15 mouse cellular contexts compared by ENCODE assay signal in the genomic region with DNA sequence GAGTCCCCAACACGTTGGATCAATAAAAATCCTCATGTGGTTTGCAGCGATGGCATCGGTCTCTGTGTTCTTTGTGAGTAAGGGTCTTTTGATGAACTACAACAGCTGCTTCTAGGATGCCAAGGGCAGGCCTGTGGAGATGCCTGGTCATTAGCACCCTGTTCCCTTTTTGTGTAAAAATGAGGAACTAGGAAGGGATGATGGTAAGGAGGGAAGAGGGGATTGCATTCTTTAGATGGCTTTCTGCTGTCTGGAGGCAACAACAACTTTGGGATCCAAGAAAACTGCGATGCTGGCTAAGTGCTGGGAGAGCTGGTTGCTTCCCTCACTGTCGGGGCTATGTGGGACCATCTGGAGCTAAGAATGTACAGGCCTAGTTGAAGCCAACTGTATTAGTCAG. TPM values are rescaled to one million over a fixed set of nuclear protein-coding genes. Genes with fewer than 3 reads are reported as not detected.
A peak's percentile ranks its signal among the peaks of the same experiment; 100 is the strongest.
DNase-seq lines count a peak whose midpoint lies in the region; ATAC-seq and TF ChIP-seq lines count a peak whose summit lies in the region.
"Had no signal": no experiment of that assay in that cellular context is flagged by ENCODE, and none has a peak within 500 bp of the region (broad histone marks: within the 10 kb centered on the region; RNA-seq: fewer than 3 reads in every experiment).

No protein-coding gene starts in this region.

- peaks cover 42% of the 10 kb centered on the region for H3K4me1 ChIP-seq in hindbrain, embryonic 10.5 days (replicated peaks)
- H3K4me1 ChIP-seq in hindbrain, postnatal 0 days (ENCODE audit: insufficient read depth, low read length), result peaks cover 7% of the 10 kb centered on the region; the same call in 1 of the 2 replicates
- H3K4me1 ChIP-seq in embryonic fibroblast, embryonic 13.5 days (ENCODE audit: control insufficient read depth, insufficient read depth, low read length), result peaks cover 3% of the 10 kb centered on the region
- H3K4me1 ChIP-seq in liver, embryonic 15.5 days (replicated peaks), result peaks cover 47% of the 10 kb centered on the region

- no peak for ATAC-seq in hindbrain, postnatal 0 days
- ATAC-seq in liver, embryonic 15.5 days (ENCODE audit: insufficient read depth), result no peak
- ATAC-seq in inflammation-experienced regulatory T-cells, adult 6 months, result no peak

- TF ChIP-seq CTCF in hindbrain, postnatal 0 days (IDR thresholded peaks at IDR 0.05; ENCODE audit: low read depth), result no peak
- no peak for TF ChIP-seq CTCF in embryonic fibroblast, embryonic 13.5 days (IDR thresholded peaks at IDR 0.05; ENCODE audit: borderline replicate concordance, insufficient read depth, low read length)

- H3K36me3 ChIP-seq in hindbrain, embryonic 10.5 days, result no peaks in the 10 kb centered on the region
- no peaks in the 10 kb centered on the region for H3K36me3 ChIP-seq in hindbrain, postnatal 0 days (ENCODE audit: insufficient read depth, low read length)
- no peaks in the 10 kb centered on the region for H3K36me3 ChIP-seq in liver, embryonic 15.5 days (replicated peaks)

- no peaks in the 10 kb centered on the region for H3K27me3 ChIP-seq in hindbrain, embryonic 10.5 days (ENCODE audit: insufficient read depth, poor library complexity, severe bottlenecking)
- H3K27me3 ChIP-seq in hindbrain, postnatal 0 days (ENCODE audit: insufficient read depth, low read length), result no peaks in the 10 kb centered on the region
- H3K27me3 ChIP-seq in liver, embryonic 15.5 days, result no peaks in the 10 kb centered on the region
- H3K27me3 ChIP-seq: megakaryocyte, embryonic 14.5 days had no signal

- peak overlapping the region; percentile 60 for H3K27ac ChIP-seq in hindbrain, embryonic 10.5 days
- no peak overlapping the region for H3K27ac ChIP-seq in hindbrain, postnatal 0 days
- H3K27ac ChIP-seq in embryonic fibroblast, embryonic 13.5 days (ENCODE audit: insufficient read depth, low read length), result 0 out of 2 replicates have a peak overlapping the region, but pooled peaks have one; percentile 17
- peak overlapping the region; percentile 98 for H3K27ac ChIP-seq in liver, embryonic 15.5 days (replicated peaks)
- H3K27ac ChIP-seq: gastrocnemius, adult 2 months had no signal

- WGBS in hindbrain, embryonic 10.5 days, result 83% methylated on average over 5 of the region's 5 CpGs
- WGBS in hindbrain, postnatal 0 days, result 73% methylated on average over 5 of the region's 5 CpGs
- WGBS in liver, embryonic 15.5 days (ENCODE audit: insufficient replicate concordance), result 72% methylated on average over 5 of the region's 5 CpGs

- no peak overlapping the region for H3K4me2 ChIP-seq in hindbrain, postnatal 0 days (ENCODE audit: low read depth, low read length)
- peak overlapping the region; percentile 78 for H3K4me2 ChIP-seq in liver, embryonic 15.5 days

- H3K9ac ChIP-seq in hindbrain, postnatal 0 days (replicated peaks; ENCODE audit: low read length), result no peak overlapping the region
- H3K9ac ChIP-seq in liver, embryonic 15.5 days, result peak overlapping the region; percentile 73; the same call in 1 of the 2 replicates

- H3K4me3 ChIP-seq in hindbrain, embryonic 10.5 days, result no peak overlapping the region; the same call in 1 of the 2 replicates
- H3K4me3 ChIP-seq in hindbrain, postnatal 0 days (ENCODE audit: low read length), result no peak overlapping the region
- no peak overlapping the region for H3K4me3 ChIP-seq in embryonic fibroblast, embryonic 13.5 days (ENCODE audit: insufficient read depth, low read length)
- H3K4me3 ChIP-seq in liver, embryonic 15.5 days (replicated peaks), result 0 out of 2 replicates have a peak overlapping the region, but pooled peaks have one; percentile 66
- H3K4me3 ChIP-seq: gastrocnemius, adult 2 months; megakaryocyte, embryonic 14.5 days had no signal

- H3K9me3 ChIP-seq in hindbrain, embryonic 10.5 days, result no peaks in the 10 kb centered on the region
- H3K9me3 ChIP-seq in hindbrain, postnatal 0 days (ENCODE audit: low read length), result no peaks in the 10 kb centered on the region
- H3K9me3 ChIP-seq in liver, embryonic 15.5 days (replicated peaks), result no peaks in the 10 kb centered on the region
- H3K9me3 ChIP-seq: megakaryocyte, embryonic 14.5 days had no signal

- no peak for DNase-seq in hindbrain, embryonic 10.5 days (ENCODE audit: low spot score)
- no peak for DNase-seq in hindbrain, postnatal 0 days (ENCODE audit: low spot score)
- DNase-seq in ES-CJ7 (ENCODE audit: low read depth, low spot score), result peak; percentile 11
- no peak for DNase-seq in thymus, adult 18-20 months
- DNase-seq in left cerebral cortex, adult 9 months (ENCODE audit: low spot score in 2 of 2), result no peak
- DNase-seq: adrenal gland, postnatal 14 days; cerebellum, adult 9-11 months; gastrocnemius, adult 2 months; heart, postnatal 14 days; kidney, adult 9 months had no signal

- no peak for TF ChIP-seq POLR2A in embryonic fibroblast, embryonic 13.5 days (IDR thresholded peaks at IDR 0.05; ENCODE audit: low read depth, low read length)

RNA-seq across cellular contexts. Expression of a gene that starts 3.0 kb away (rescaled TPM):
- 3.3 and 6.0 TPM in 2 replicates for polyA plus RNA-seq in hindbrain, embryonic 10.5 days (2016; fragmentation: Nextera tagmentation; extraction: Ambion mirVana)
- 544 and 673 TPM in 2 replicates for total RNA-seq in hindbrain, postnatal 0 days (2014; rRNA removed)
- polyA plus RNA-seq in hindbrain, postnatal 0 days (2015; fragmentation: Nextera tagmentation; extraction: Ambion mirVana), result 1.4 and 2.2 TPM in 2 replicates
- polyA plus RNA-seq in embryonic fibroblast, embryonic 13.5 days (2011; ENCODE audit: insufficient read length, low read depth, missing spikeins), result 5.7 TPM in 1 of 2 replicates, not detected in the other
- 9.4 and 11.7 TPM in 2 replicates for polyA plus RNA-seq in liver, embryonic 15.5 days (2015; fragmentation: Nextera tagmentation; extraction: Ambion mirVana)
- polyA plus RNA-seq in inflammation-experienced regulatory T-cells, adult 6 months (2017; shearing (Covaris generic)), result 1 to 10 TPM in 1 of 3 experiments, not detected in 2; 1.5 TPM
- total RNA-seq: gastrocnemius, adult 2 months; neutrophil, adult 5-6 weeks had no signal

RNA-seq across cellular contexts. Expression of a gene that starts 4.5 kb away (rescaled TPM):
- 7.8 and 9.2 TPM in 2 replicates for polyA plus RNA-seq in hindbrain, embryonic 10.5 days (2016; fragmentation: Nextera tagmentation; extraction: Ambion mirVana)
- 415 and 567 TPM in 2 replicates for total RNA-seq in hindbrain, postnatal 0 days (2014; rRNA removed)
- polyA plus RNA-seq in hindbrain, postnatal 0 days (2015; fragmentation: Nextera tagmentation; extraction: Ambion mirVana), result 3.3 and 7.9 TPM in 2 replicates
- polyA plus RNA-seq in embryonic fibroblast, embryonic 13.5 days (2011; ENCODE audit: insufficient read length, low read depth, missing spikeins), result 12.7 and 20.4 TPM in 2 replicates
- polyA plus RNA-seq in liver, embryonic 15.5 days (2015; fragmentation: Nextera tagmentation; extraction: Ambion mirVana), result 8.3 and 9.7 TPM in 2 replicates
- polyA plus RNA-seq in inflammation-experienced regulatory T-cells, adult 6 months (2017; shearing (Covaris generic)), result not detected

RNA-seq across cellular contexts. Expression of a gene that starts 4.9 kb away (rescaled TPM):
- 0.51 and 1.1 TPM in 2 replicates for polyA plus RNA-seq in hindbrain, embryonic 10.5 days (2016; fragmentation: Nextera tagmentation; extraction: Ambion mirVana)
- total RNA-seq in hindbrain, postnatal 0 days (2014; rRNA removed), result 65.9 and 103 TPM in 2 replicates
- 0.13 and 0.35 TPM in 2 replicates for polyA plus RNA-seq in hindbrain, postnatal 0 days (2015; fragmentation: Nextera tagmentation; extraction: Ambion mirVana)
- polyA plus RNA-seq in embryonic fibroblast, embryonic 13.5 days (2011; ENCODE audit: insufficient read length, low read depth, missing spikeins), result 1.8 and 4.0 TPM in 2 replicates
- 1.5 and 1.6 TPM in 2 replicates for polyA plus RNA-seq in liver, embryonic 15.5 days (2015; fragmentation: Nextera tagmentation; extraction: Ambion mirVana)
- polyA plus RNA-seq in inflammation-experienced regulatory T-cells, adult 6 months (2017; shearing (Covaris generic)), result under 1 TPM in 2 of 3 experiments, not detected in 1; 0.38 to 0.89 TPM

RNA-seq across cellular contexts. Expression of a gene that starts 5.6 kb away (rescaled TPM):
- 0.92 and 1.1 TPM in 2 replicates for polyA plus RNA-seq in hindbrain, embryonic 10.5 days (2016; fragmentation: Nextera tagmentation; extraction: Ambion mirVana)
- 466 and 603 TPM in 2 replicates for total RNA-seq in hindbrain, postnatal 0 days (2014; rRNA removed)
- polyA plus RNA-seq in hindbrain, postnatal 0 days (2015; fragmentation: Nextera tagmentation; extraction: Ambion mirVana), result 0.16 and 0.54 TPM in 2 replicates
- polyA plus RNA-seq in embryonic fibroblast, embryonic 13.5 days (2011; ENCODE audit: insufficient read length, low read depth, missing spikeins), result 0.61 and 0.70 TPM in 2 replicates
- polyA plus RNA-seq in liver, embryonic 15.5 days (2015; fragmentation: Nextera tagmentation; extraction: Ambion mirVana), result 0.99 and 1.4 TPM in 2 replicates
- 1 to 10 TPM in 1 of 3 experiments, under 1 TPM in 2; 0.73 to 1.5 (median 0.74) TPM for polyA plus RNA-seq in inflammation-experienced regulatory T-cells, adult 6 months (2017; shearing (Covaris generic))

RNA-seq across cellular contexts. Expression of a gene that starts 7.4 kb away (rescaled TPM):
- polyA plus RNA-seq in hindbrain, embryonic 10.5 days (2016; fragmentation: Nextera tagmentation; extraction: Ambion mirVana), result 5.8 and 7.4 TPM in 2 replicates
- total RNA-seq in hindbrain, postnatal 0 days (2014; rRNA removed), result 2,417 and 3,828 TPM in 2 replicates
- 4.2 and 5.5 TPM in 2 replicates for polyA plus RNA-seq in hindbrain, postnatal 0 days (2015; fragmentation: Nextera tagmentation; extraction: Ambion mirVana)
- 8.1 and 10.5 TPM in 2 replicates for polyA plus RNA-seq in embryonic fibroblast, embryonic 13.5 days (2011; ENCODE audit: insufficient read length, low read depth, missing spikeins)
- 4.6 and 7.0 TPM in 2 replicates for polyA plus RNA-seq in liver, embryonic 15.5 days (2015; fragmentation: Nextera tagmentation; extraction: Ambion mirVana)
- 1 to 10 TPM; 3.9 to 8.3 (median 7.0) TPM for polyA plus RNA-seq in inflammation-experienced regulatory T-cells, adult 6 months (2017; shearing (Covaris generic))
